Mouse (Mus musculus) MEL (cell line): ENCODE results near the gene St7l. TPM values are rescaled to one million over a fixed set of nuclear protein-coding genes. Genes with fewer than 3 reads are reported as not detected.

Source experiments
- DNase-seq: peaks from one replicate; pipeline ENCODE4 v3.0.0; 2011; ENCODE audit warnings: low read depth, low spot score
- H3K27ac ChIP-seq: 2 replicates; pipeline ENCODE4 v1.5.1; 2012; ENCODE audit warnings: low read depth, mild to moderate bottlenecking, control low read depth, low read length, moderate library complexity; ENCODE audit not compliant: control insufficient read depth
- H3K27me3 ChIP-seq, 2 experiments: fragments of 150-350 bp in 1 of 2; sonication (generic) in 1 of 2; 2 replicates each; pipeline ENCODE4 v1.6.1; 2012; ENCODE audit warnings: low read length in 2 of 2, mild to moderate bottlenecking in 2 of 2, improper control_type of control experiment in 1 of 2, moderate library complexity in 1 of 2; ENCODE audit not compliant: insufficient read depth in 2 of 2, control insufficient read depth in 1 of 2
- H3K36me3 ChIP-seq, 2 experiments: 2 replicates each; pipeline ENCODE4 v1.6.1; 2012 to 2014; ENCODE audit warnings: low read length in 2 of 2, improper control_type of control experiment in 1 of 2, inconsistent platforms in 1 of 2, mild to moderate bottlenecking in 1 of 2; ENCODE audit not compliant: insufficient read depth in 2 of 2, control insufficient read depth in 1 of 2
- H3K4me1 ChIP-seq, 2 experiments: fragments of 150-350 bp in 1 of 2; sonication (generic) in 1 of 2; 2 replicates each; pipeline ENCODE4 v1.6.1; 2012; ENCODE audit warnings: low read length in 2 of 2, improper control_type of control experiment in 1 of 2, mild to moderate bottlenecking in 1 of 2; ENCODE audit not compliant: insufficient read depth in 2 of 2, control insufficient read depth in 1 of 2
- H3K4me3 ChIP-seq, 2 experiments: fragments of 150-350 bp in 1 of 2; sonication (generic) in 1 of 2; 2 replicates each; pipeline ENCODE4 v1.5.1; 2012; ENCODE audit warnings: low read depth in 2 of 2, low read length in 2 of 2, mild to moderate bottlenecking in 2 of 2, moderate library complexity in 2 of 2, control low read depth in 1 of 2, improper control_type of control experiment in 1 of 2; ENCODE audit not compliant: control insufficient read depth in 1 of 2, insufficient read depth in 1 of 2
- H3K79me2 ChIP-seq: 2 replicates; pipeline ENCODE4 v1.6.1; 2012; ENCODE audit warnings: mild to moderate bottlenecking, low read length, moderate library complexity; ENCODE audit not compliant: control insufficient read depth, poor library complexity, insufficient read depth
- H3K9ac ChIP-seq: 2 replicates; pipeline ENCODE4 v1.6.1; 2012; ENCODE audit warnings: low read depth, mild to moderate bottlenecking, control low read depth, low read length, moderate library complexity; ENCODE audit not compliant: control insufficient read depth, poor library complexity, severe bottlenecking
- H3K9me3 ChIP-seq: fragments of 150-350 bp; sonication (generic); replicated peaks from 2 replicates; pipeline ENCODE4 v1.6.1; 2012; ENCODE audit warnings: mild to moderate bottlenecking, low read length, improper control_type of control experiment, moderate library complexity; ENCODE audit not compliant: insufficient read depth
- BHLHE40 ChIP-seq: IDR thresholded peaks from 2 replicates; pipeline ENCODE4 v1.6.1; 2012; ENCODE audit warnings: low read depth, mild to moderate bottlenecking, inconsistent platforms, low read length, improper control_type of control experiment, borderline replicate concordance
- CHD1 ChIP-seq: IDR thresholded peaks from 2 replicates; pipeline ENCODE4 v1.6.1; 2012; ENCODE audit warnings: low read depth, mild to moderate bottlenecking, inconsistent platforms, low read length, improper control_type of control experiment
- CHD2 ChIP-seq: IDR thresholded peaks from 2 replicates; pipeline ENCODE4 v1.6.1; 2011; ENCODE audit warnings: low read length, improper control_type of control experiment
- E2F4 ChIP-seq: IDR thresholded peaks from 2 replicates; pipeline ENCODE4 v1.6.1; 2011; ENCODE audit warnings: low read depth, low read length, improper control_type of control experiment, borderline replicate concordance
- ELF1 ChIP-seq: IDR thresholded peaks from 2 replicates; pipeline ENCODE4 v1.6.1; 2014; ENCODE audit warnings: low read depth, mild to moderate bottlenecking, inconsistent platforms, low read length, improper control_type of control experiment, moderate library complexity
- EP300 ChIP-seq, 2 experiments: IDR thresholded peaks; 2 replicates each; pipeline ENCODE4 v1.6.1; 2011; ENCODE audit warnings: improper control_type of control experiment in 2 of 2, low read length in 2 of 2, low read depth in 1 of 2, mild to moderate bottlenecking in 1 of 2
- ETS1 ChIP-seq: IDR thresholded peaks from 2 replicates; pipeline ENCODE4 v1.6.1; 2012; ENCODE audit warnings: low read depth, mild to moderate bottlenecking, inconsistent platforms, low read length, improper control_type of control experiment, moderate library complexity
- GABPA ChIP-seq: IDR thresholded peaks from 2 replicates; pipeline ENCODE4 v1.6.1; 2012; ENCODE audit warnings: low read depth, mild to moderate bottlenecking, inconsistent platforms, low read length, improper control_type of control experiment, moderate library complexity
- GATA1 ChIP-seq: IDR thresholded peaks from 2 replicates; pipeline ENCODE4 v1.6.1; 2011; ENCODE audit warnings: low read depth, low read length, improper control_type of control experiment
- HCFC1 ChIP-seq: IDR thresholded peaks from 2 replicates; pipeline ENCODE4 v1.6.1; 2012; ENCODE audit warnings: low read depth, mild to moderate bottlenecking, inconsistent platforms, low read length, improper control_type of control experiment, moderate library complexity
- JUND ChIP-seq: IDR thresholded peaks from 2 replicates; pipeline ENCODE4 v1.6.1; 2011; ENCODE audit warnings: low read depth, mild to moderate bottlenecking, improper control_type of control experiment, low read length
- KAT2A ChIP-seq: conservative IDR thresholded peaks from 2 replicates; pipeline ENCODE4 v1.6.1; 2012; ENCODE audit warnings: low read depth, low read length, improper control_type of control experiment, inconsistent platforms
- MAFK ChIP-seq: IDR thresholded peaks from 2 replicates; pipeline ENCODE4 v1.6.1; 2011; ENCODE audit warnings: low read depth, mild to moderate bottlenecking, low read length, improper control_type of control experiment, borderline replicate concordance
- MAX ChIP-seq: IDR thresholded peaks from 2 replicates; pipeline ENCODE4 v1.6.1; 2011; ENCODE audit warnings: low read length, improper control_type of control experiment
- MAZ ChIP-seq: IDR thresholded peaks from 2 replicates; pipeline ENCODE4 v1.6.1; 2012; ENCODE audit warnings: low read depth, mild to moderate bottlenecking, inconsistent platforms, low read length, improper control_type of control experiment
- MEF2A ChIP-seq: IDR thresholded peaks from 2 replicates; pipeline ENCODE4 v1.6.1; 2014; ENCODE audit warnings: low read depth, mild to moderate bottlenecking, inconsistent platforms, low read length, improper control_type of control experiment; ENCODE audit not compliant: poor library complexity, insufficient replicate concordance, severe bottlenecking; ENCODE audit errors: extremely low read depth
- MXI1 ChIP-seq: IDR thresholded peaks from 2 replicates; pipeline ENCODE4 v1.6.1; 2011; ENCODE audit warnings: mild to moderate bottlenecking, low read depth, low read length, improper control_type of control experiment
- MYB ChIP-seq: IDR thresholded peaks from 2 replicates; pipeline ENCODE4 v1.6.1; 2011; ENCODE audit warnings: mild to moderate bottlenecking, low read depth, low read length, improper control_type of control experiment
- MYC ChIP-seq: IDR thresholded peaks from 2 replicates; pipeline ENCODE4 v1.6.1; 2011; ENCODE audit warnings: low read depth, mild to moderate bottlenecking, low read length, improper control_type of control experiment, moderate library complexity
- NELFE ChIP-seq: IDR thresholded peaks from 2 replicates; pipeline ENCODE4 v1.6.1; 2011; ENCODE audit warnings: low read depth, low read length, improper control_type of control experiment
- NRF1 ChIP-seq: IDR thresholded peaks from 2 replicates; pipeline ENCODE4 v1.6.1; 2014; ENCODE audit warnings: low read depth, mild to moderate bottlenecking, inconsistent platforms, low read length, improper control_type of control experiment, moderate library complexity; ENCODE audit not compliant: poor library complexity, insufficient read depth, severe bottlenecking
- POLR2A ChIP-seq, 2 experiments: IDR thresholded peaks; 2 replicates each; pipeline ENCODE4 v1.6.1; 2011 to 2012; ENCODE audit warnings: low read length in 2 of 2, mild to moderate bottlenecking in 2 of 2, control low read depth in 1 of 2, improper control_type of control experiment in 1 of 2, low read depth in 1 of 2, moderate library complexity in 1 of 2; ENCODE audit not compliant: control insufficient read depth in 1 of 2, insufficient read depth in 1 of 2, poor library complexity in 1 of 2
- POLR2AphosphoS2 ChIP-seq: IDR thresholded peaks from 2 replicates; pipeline ENCODE4 v1.6.1; 2011; ENCODE audit warnings: low read length, improper control_type of control experiment
- RAD21 ChIP-seq: IDR thresholded peaks from 2 replicates; pipeline ENCODE4 v1.6.1; 2011; ENCODE audit warnings: mild to moderate bottlenecking, low read depth, low read length, improper control_type of control experiment
- RCOR1 ChIP-seq: IDR thresholded peaks from 2 replicates; pipeline ENCODE4 v1.6.1; 2012; ENCODE audit warnings: low read depth, mild to moderate bottlenecking, inconsistent platforms, low read length, improper control_type of control experiment
- SIN3A ChIP-seq: IDR thresholded peaks from 2 replicates; pipeline ENCODE4 v1.6.1; 2012; ENCODE audit warnings: low read length, improper control_type of control experiment, inconsistent platforms
- SMC3 ChIP-seq: IDR thresholded peaks from 2 replicates; pipeline ENCODE4 v1.6.1; 2011; ENCODE audit warnings: low read depth, low read length, improper control_type of control experiment
- TAL1 ChIP-seq: IDR thresholded peaks from 2 replicates; pipeline ENCODE4 v1.6.1; 2012; ENCODE audit warnings: mild to moderate bottlenecking, inconsistent platforms, low read length, moderate library complexity, mixed read lengths
- TBP ChIP-seq: IDR thresholded peaks from 2 replicates; pipeline ENCODE4 v1.8.0; 2011; ENCODE audit warnings: low read depth, low read length, improper control_type of control experiment
- TCF12 ChIP-seq: IDR thresholded peaks from 2 replicates; pipeline ENCODE4 v1.6.1; 2014; ENCODE audit warnings: low read depth, mild to moderate bottlenecking, inconsistent platforms, low read length, improper control_type of control experiment, moderate library complexity
- USF1 ChIP-seq: IDR thresholded peaks from 2 replicates; pipeline ENCODE4 v1.6.1; 2014; ENCODE audit warnings: low read depth, mild to moderate bottlenecking, inconsistent platforms, low read length, improper control_type of control experiment, moderate library complexity
- USF2 ChIP-seq, 2 experiments: IDR thresholded peaks; 2 replicates each; pipeline ENCODE4 v1.6.1; 2011 to 2012; ENCODE audit warnings: improper control_type of control experiment in 2 of 2, low read length in 2 of 2, borderline replicate concordance in 1 of 2, inconsistent platforms in 1 of 2, low read depth in 1 of 2, mild to moderate bottlenecking in 1 of 2; ENCODE audit not compliant: insufficient read depth in 1 of 2
- ZC3H11A ChIP-seq: IDR thresholded peaks from 2 replicates; pipeline ENCODE4 v1.6.1; 2012; ENCODE audit warnings: low read depth, mild to moderate bottlenecking, inconsistent platforms, low read length, improper control_type of control experiment
- ZKSCAN1 ChIP-seq: IDR thresholded peaks from 2 replicates; pipeline ENCODE4 v1.6.1; 2012; ENCODE audit warnings: low read depth, mild to moderate bottlenecking, inconsistent platforms, low read length, improper control_type of control experiment, moderate library complexity
- ZMIZ1 ChIP-seq: IDR thresholded peaks from 2 replicates; pipeline ENCODE4 v1.6.1; 2012; ENCODE audit warnings: low read depth, mild to moderate bottlenecking, inconsistent platforms, low read length, improper control_type of control experiment, moderate library complexity
- ZNF384 ChIP-seq: IDR thresholded peaks from 2 replicates; pipeline ENCODE4 v1.6.1; 2012; ENCODE audit warnings: low read depth, mild to moderate bottlenecking, inconsistent platforms, low read length, improper control_type of control experiment
- polyA plus RNA-seq, 2 experiments: library from polyadenylated mRNA; stranded (reverse) in 1 of 2; unstranded in 1 of 2; fragments of >175 nt in 1 of 2; fragments of >200 nt in 1 of 2; gene quantifications; 2 replicates each; pipeline versions ENCODE4 v1.2.1 to v1.2.4; 2012; ENCODE audit warnings: low replicate concordance in 2 of 2, low read depth in 1 of 2; ENCODE audit not compliant: insufficient read length in 2 of 2, insufficient read depth in 1 of 2, missing spikeins in 1 of 2
- total RNA-seq: library from RNA; depleted of rRNA; stranded (reverse); fragments of 300-350 nt; gene quantifications from 2 replicates; pipeline ENCODE4 v1.2.3, GENCODE M21; 2012

The St7l gene
- total and polyA plus RNA-seq, 3 experiments, result 8.0 to 8.6 TPM; not detected in 1

DNA sequence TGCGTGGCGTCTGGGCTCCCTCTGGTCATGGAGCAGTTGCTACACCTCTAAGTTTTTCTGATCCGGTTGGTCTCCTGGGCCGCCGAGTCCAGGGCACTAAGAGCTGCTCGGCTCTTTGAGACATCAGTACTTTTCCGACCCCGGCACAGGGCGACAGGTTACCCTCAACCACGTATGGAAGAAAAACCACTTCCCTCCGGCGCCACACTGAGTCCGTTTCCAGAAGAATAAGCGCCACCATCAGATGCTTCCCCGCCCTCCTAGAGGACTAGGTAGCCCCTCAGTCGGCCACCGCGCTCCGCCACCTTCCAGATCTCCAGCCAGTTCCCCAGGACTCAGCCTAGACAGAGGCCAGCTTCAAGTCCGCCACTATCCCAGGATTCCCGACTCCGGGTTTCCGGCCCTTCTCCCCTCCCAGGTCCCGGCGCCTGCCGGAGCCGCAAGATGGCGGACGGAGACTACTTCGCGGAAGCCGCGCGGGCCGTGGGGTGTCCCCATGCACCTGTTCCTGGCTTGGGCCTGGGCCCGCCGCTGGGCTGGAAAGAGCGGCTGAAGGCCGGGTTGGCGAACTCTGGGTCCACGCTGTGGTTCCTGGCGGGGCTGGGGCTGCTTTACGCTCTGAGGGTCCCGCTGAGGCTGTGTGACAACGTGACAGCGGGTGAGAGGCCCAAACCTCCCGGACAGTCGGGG lies 991 bp downstream of the St7l start:
- DNase-seq, result peak; percentile 82
- Histone ChIP-seq H3K4me1 (peaks cover 0 to 18% of the 10 kb centered on the region in 2 experiments; a peak in 3 of 4 replicates), H3K27me3 (no peaks in the 10 kb centered on the region)
- TF ChIP-seq TAL1 (no peak), MAFK (no peak), RCOR1 (peak; percentile 18; the same call in 1 of the 2 replicates), MYB (no peak), POLR2A (IDR thresholded peaks at IDR 0.05; ENCODE audit: control insufficient read depth in 1 of 2, insufficient read depth in 1 of 2, low read depth in 1 of 2, low read length in 2 of 2, poor library complexity in 1 of 2) (peak; percentile 60 to 86), NRF1 (no peak), CHD1 (peak; percentile 96; the same call in 1 of the 2 replicates), BHLHE40 (no peak), TBP (no peak), GATA1 (no peak), ZC3H11A (no peak), CHD2 (no peak), ELF1 (no peak; the same call in 1 of the 2 replicates), MAZ (peak; percentile 56; the same call in 1 of the 2 replicates), USF1 (no peak), JUND (no peak), E2F4 (no peak), USF2 (IDR thresholded peaks at IDR 0.05; ENCODE audit: borderline replicate concordance in 1 of 2, insufficient read depth in 1 of 2, low read depth in 1 of 2, low read length in 2 of 2) (no peak), KAT2A (peak; percentile 50; the same call in 1 of the 2 replicates), ZMIZ1 (peak; percentile 80), MYC (no peak; the same call in 1 of the 2 replicates), ZNF384 (no peak), MAX (peak; percentile 11; the same call in 1 of the 2 replicates), SIN3A (no peak; the same call in 1 of the 2 replicates), TCF12 (peak; percentile 65), RAD21 (no peak), MXI1 (peak; percentile 15; the same call in 1 of the 2 replicates), GABPA (no peak), POLR2AphosphoS2 (no peak), EP300 (IDR thresholded peaks at IDR 0.05; ENCODE audit: low read depth in 1 of 2, low read length in 2 of 2) (no peak), ZKSCAN1 (no peak), SMC3 (no peak), ETS1 (peak; percentile 41; the same call in 1 of the 2 replicates), NELFE (peak; percentile 57), MEF2A (no peak), HCFC1 (peak; percentile 81)

More for the DNA sequence above, 991 bp downstream of the St7l start:
- Histone ChIP-seq H3K27ac (peak overlapping the region; percentile 93), H3K79me2 (peaks cover 53% of the 10 kb centered on the region), H3K9me3 (no peaks in the 10 kb centered on the region), H3K9ac (peak overlapping the region; percentile 95), H3K36me3 (peaks cover 0 to 38% of the 10 kb centered on the region in 2 experiments; a peak in 2 of 4 replicates), H3K4me3 (peak overlapping the region; percentile 68 to 99)
